Mouse (Mus musculus) liver, embryonic 14.5 days (tissue): ENCODE measurements around the gene Smc1b.

Experiments used
- CTCF ChIP-seq: IDR thresholded peaks from 2 replicates; pipeline ENCODE4 v1.5.1; 2016; ENCODE audit warnings: antibody characterized with exemption, low read depth, control low read depth
- EP300 ChIP-seq: IDR thresholded peaks from 2 replicates; pipeline ENCODE4 v1.6.1; 2016; ENCODE audit warnings: antibody characterized with exemption, low read depth

GRCm38 (mm10) chr15:85022211-85022610 is 109.6 kb downstream of the Smc1b start:
- no peak for TF ChIP-seq CTCF
- TF ChIP-seq EP300, result no peak
